Mouse (Mus musculus) liver, embryonic 14.5 days (tissue): Measurements from ENCODE around the gene Skap2. TPM values are rescaled to one million over a fixed set of nuclear protein-coding genes. Genes with fewer than 3 reads are reported as not detected.

Experiments
- ATAC-seq: fragments of 200-750 bp; cut with Nextera tagmentation; 2 replicates; pipeline ENCODE4 v1.8.0; 2017; ENCODE audit warnings: moderate number of reproducible peaks, mild to moderate bottlenecking, moderate library complexity; ENCODE audit not compliant: insufficient read depth
- DNase-seq, 3 experiments: peaks; one replicate each; pipeline ENCODE4 v3.0.0-alpha.2; 2012 to 2013; ENCODE audit warnings: low read depth in 3 of 3, low spot score in 3 of 3
- H3K27ac ChIP-seq: fragments of 300-500 bp; sonication (generic); 2 replicates; pipeline ENCODE4 v1.5.1; 2014; ENCODE audit warnings: moderate library complexity, mild to moderate bottlenecking, control low read depth, inconsistent platforms
- H3K27me3 ChIP-seq: fragments of 300-500 bp; sonication (generic); 2 replicates; pipeline ENCODE4 v1.6.1; 2014; ENCODE audit warnings: mild to moderate bottlenecking, low read length, moderate library complexity; ENCODE audit not compliant: control insufficient read depth, insufficient read depth
- H3K36me3 ChIP-seq: fragments of 300-500 bp; sonication (generic); replicated peaks from 2 replicates; pipeline ENCODE4 v1.6.1; 2014; ENCODE audit warnings: low read depth; ENCODE audit not compliant: control insufficient read depth, insufficient read depth
- H3K4me1 ChIP-seq, 2 experiments: fragments of 200-500 bp in 1 of 2; fragments of 300-500 bp in 1 of 2; sonication (generic) in 1 of 2; replicated peaks; 2 replicates each; pipeline ENCODE4 v1.6.1; 2012 to 2014; ENCODE audit warnings: antibody characterized with exemption in 1 of 2, inconsistent platforms in 1 of 2, low read length in 1 of 2; ENCODE audit not compliant: control insufficient read depth in 2 of 2, insufficient read depth in 2 of 2
- H3K4me2 ChIP-seq: fragments of 300-500 bp; sonication (generic); 2 replicates; pipeline ENCODE4 v1.6.1; 2014; ENCODE audit warnings: low read depth, mild to moderate bottlenecking, control low read depth, moderate library complexity
- H3K4me3 ChIP-seq, 2 experiments: fragments of 200-500 bp in 1 of 2; fragments of 300-500 bp in 1 of 2; sonication (generic) in 1 of 2; 2 replicates each; pipeline ENCODE4 v1.5.1; 2012 to 2014; ENCODE audit warnings: low read depth in 2 of 2, low read length in 2 of 2, mild to moderate bottlenecking in 2 of 2, control low read depth in 1 of 2, inconsistent platforms in 1 of 2, moderate library complexity in 1 of 2; ENCODE audit not compliant: insufficient read depth in 1 of 2
- H3K9ac ChIP-seq: fragments of 300-500 bp; sonication (generic); replicated peaks from 2 replicates; pipeline ENCODE4 v1.6.1; 2014; ENCODE audit warnings: mild to moderate bottlenecking, control low read depth, moderate library complexity
- H3K9me3 ChIP-seq: fragments of 300-500 bp; sonication (generic); 2 replicates; pipeline ENCODE4 v1.6.1; 2016; ENCODE audit warnings: low read length, mixed read lengths; ENCODE audit not compliant: control insufficient read depth
- CTCF ChIP-seq: IDR thresholded peaks from 2 replicates; pipeline ENCODE4 v1.5.1; 2016; ENCODE audit warnings: antibody characterized with exemption, low read depth, control low read depth
- EP300 ChIP-seq: IDR thresholded peaks from 2 replicates; pipeline ENCODE4 v1.6.1; 2016; ENCODE audit warnings: antibody characterized with exemption, low read depth
- WGBS: fragments of 180-500 bp; shearing (Covaris S2); extraction: QIAGEN DNeasy Blood & Tissue Kit; methylation state at CpG from one replicate; pipeline ENCODE4 v1.1.7; 2014; ENCODE audit not compliant: insufficient replicate concordance; 5-methylcytosine and 5-hydroxymethylcytosine counted together
- polyA plus RNA-seq, 2 experiments: library from polyadenylated mRNA; depleted of rRNA in 1 of 2; stranded (reverse) in 1 of 2; unstranded in 1 of 2; fragments of >200 nt; fragmentation: Nextera tagmentation in 1 of 2; extraction: Ambion mirVana in 1 of 2; gene quantifications; 2 replicates each; pipeline versions ENCODE4 v1.2.1 to v1.2.3; 2012 to 2014

Gene Skap2
- polyA plus RNA-seq, 2 experiments = 10.1 to 18.4 TPM

GRCm38 (mm10) chr6:51853291-51853690 is 159.1 kb downstream of the Skap2 start:
- TF ChIP-seq CTCF = no peak
- TF ChIP-seq EP300 = no peak
- H3K9me3 ChIP-seq = no peaks in the 10 kb centered on the region
- H3K36me3 ChIP-seq = no peaks in the 10 kb centered on the region
- H3K27me3 ChIP-seq = no peaks in the 10 kb centered on the region; the same call in 1 of the 2 replicates
- 54% methylated on average over 3 of the region's 3 CpGs for WGBS
- no peak overlapping the region for H3K27ac ChIP-seq
- H3K9ac ChIP-seq = no peak overlapping the region
- no peak overlapping the region for H3K4me3 ChIP-seq
- DNase-seq (no peak), ATAC-seq (no peak)
- H3K4me2 ChIP-seq = no peak overlapping the region
- H3K4me1 ChIP-seq = no peaks in the 10 kb centered on the region

- no peaks in the 10 kb centered on the region for H3K36me3 ChIP-seq
- DNase-seq = no peak
- no peak overlapping the region for H3K27ac ChIP-seq
- H3K9me3 ChIP-seq = no peaks in the 10 kb centered on the region
- H3K4me1 ChIP-seq = no peaks in the 10 kb centered on the region
- TF ChIP-seq CTCF = no peak
- no peak for TF ChIP-seq EP300
- no peak overlapping the region for H3K9ac ChIP-seq
- WGBS = 21% methylated on average over 4 of the region's 4 CpGs
- no peaks in the 10 kb centered on the region; the same call in 1 of the 2 replicates for H3K27me3 ChIP-seq
- no peak for ATAC-seq
- H3K4me2 ChIP-seq = no peak overlapping the region
- H3K4me3 ChIP-seq = no peak overlapping the region
These were observed 159.7 kb downstream of the Skap2 start for GRCm38 (mm10) chr6:51852643-51853042.

- Histone ChIP-seq H3K9me3 (no peaks in the 10 kb centered on the region), H3K4me1 (no peaks in the 10 kb centered on the region), H3K9ac (no peak overlapping the region), H3K27me3 (no peaks in the 10 kb centered on the region; the same call in 1 of the 2 replicates), H3K4me2 (no peak overlapping the region), H3K27ac (no peak overlapping the region), H3K36me3 (no peaks in the 10 kb centered on the region), H3K4me3 (no peak overlapping the region)
- 17% methylated on average over 7 of the region's 7 CpGs for WGBS
- TF ChIP-seq EP300 = no peak
- no peak for TF ChIP-seq CTCF
- ATAC-seq (no peak), DNase-seq (no peak)
These were observed 160.8 kb downstream of the Skap2 start for GRCm38 (mm10) chr6:51851544-51851943.

- no peak overlapping the region for H3K4me2 ChIP-seq
- no peaks in the 10 kb centered on the region for H3K4me1 ChIP-seq
- WGBS = 76% methylated on average over 13 of the region's 13 CpGs
- H3K36me3 ChIP-seq = no peaks in the 10 kb centered on the region
- no peaks in the 10 kb centered on the region for H3K9me3 ChIP-seq
- H3K27ac ChIP-seq = no peak overlapping the region
- no peak for TF ChIP-seq EP300
- no peak for TF ChIP-seq CTCF
- H3K9ac ChIP-seq = no peak overlapping the region
- ATAC-seq = no peak
- no peak overlapping the region for H3K4me3 ChIP-seq
- H3K27me3 ChIP-seq = no peaks in the 10 kb centered on the region; the same call in 1 of the 2 replicates
- DNase-seq = no peak
These were observed 162.1 kb downstream of the Skap2 start for GRCm38 (mm10) chr6:51850030-51850817.

GRCm38 (mm10) chr6:51849561-51849960 is 162.8 kb downstream of the Skap2 start:
- WGBS = 74% methylated on average over 10 of the region's 10 CpGs
- Histone ChIP-seq H3K9me3 (no peaks in the 10 kb centered on the region), H3K36me3 (no peaks in the 10 kb centered on the region), H3K27me3 (no peaks in the 10 kb centered on the region; the same call in 1 of the 2 replicates), H3K4me1 (no peaks in the 10 kb centered on the region), H3K9ac (no peak overlapping the region), H3K4me2 (no peak overlapping the region), H3K27ac (no peak overlapping the region), H3K4me3 (no peak overlapping the region)
- no peak for TF ChIP-seq EP300
- no peak for ATAC-seq
- DNase-seq = no peak
